Mouse (Mus musculus): ENCODE measurements around the gene Rin2.

DNA sequence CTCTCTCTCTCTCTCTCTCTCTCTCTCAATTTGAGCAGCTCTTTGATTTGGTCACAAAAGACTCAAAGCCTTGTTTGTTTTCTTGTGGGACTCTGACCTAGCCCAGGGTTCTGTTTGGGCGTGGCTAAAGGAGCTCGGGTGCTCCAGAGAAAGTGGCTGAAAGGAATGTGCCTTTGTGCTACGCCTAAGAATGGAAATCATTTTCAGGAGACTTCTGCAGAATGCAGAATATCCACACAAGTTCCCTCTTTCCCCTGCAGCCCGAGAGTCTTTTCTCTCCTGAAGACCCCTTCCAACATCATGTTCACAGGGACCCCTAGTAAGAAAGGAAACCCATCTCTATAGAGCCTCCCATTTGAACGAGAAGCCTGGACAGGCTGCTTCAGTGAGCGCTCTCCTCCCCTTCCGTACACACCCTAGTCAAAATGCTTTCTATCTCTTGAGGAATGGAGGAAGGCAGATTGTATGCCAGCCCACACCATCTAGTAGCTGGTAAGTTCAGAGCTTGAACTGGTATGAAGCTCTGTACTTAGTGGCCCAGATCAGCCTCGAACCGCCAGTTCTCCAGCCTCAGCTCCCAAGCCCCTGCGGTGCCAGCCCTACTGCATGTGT, 187.3 kb downstream of the Rin2 start:
- TF ChIP-seq CTCF (IDR thresholded peaks at IDR 0.05; ENCODE audit: control insufficient read depth, insufficient read depth, insufficient read length) (no peak), MAX (IDR thresholded peaks at IDR 0.05) (no peak), CEBPB (IDR thresholded peaks at IDR 0.05; ENCODE audit: low read depth) (no peak), MYOD1 (IDR thresholded peaks at IDR 0.05; ENCODE audit: control insufficient read depth, insufficient read length, low read depth) (no peak), USF1 (IDR thresholded peaks at IDR 0.05; ENCODE audit: low read depth) (no peak)
